Comparison of ENCODE assay signal across 8 mouse cellular contexts in the genomic region with DNA sequence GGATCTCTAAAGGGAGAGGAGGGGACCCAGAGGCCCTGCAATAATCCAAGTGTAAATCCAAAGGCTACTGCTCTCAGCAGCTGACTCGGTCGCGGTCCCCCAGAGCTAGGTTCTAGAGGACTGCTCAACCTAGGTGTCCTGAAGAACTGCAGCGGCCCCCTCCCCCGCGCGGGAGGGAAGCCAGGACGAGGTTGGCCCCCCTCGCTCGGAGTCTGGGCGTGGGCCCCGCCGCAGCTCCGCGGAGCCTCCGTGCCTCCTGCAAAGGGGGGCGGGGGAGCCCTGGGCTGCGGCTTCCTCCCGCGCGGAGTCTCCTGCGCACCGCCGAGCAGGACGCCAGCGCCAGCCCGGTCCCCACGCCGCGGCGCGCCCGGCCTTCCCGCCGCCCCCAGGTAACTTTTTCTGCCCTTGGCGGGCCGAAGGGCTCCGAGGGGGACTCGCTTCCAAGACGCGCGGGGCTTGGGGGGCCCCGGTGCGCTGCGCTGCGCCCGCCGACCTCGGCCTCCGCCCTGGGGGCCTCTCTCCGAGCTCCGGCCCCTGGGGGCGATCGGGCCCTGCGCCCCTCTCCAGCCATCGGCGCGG.
A peak's percentile ranks its signal among the peaks of the same experiment; 100 is the strongest.
DNase-seq lines count a peak whose midpoint lies in the region; ATAC-seq and TF ChIP-seq lines count a peak whose summit lies in the region.

No protein-coding gene starts in this region.

- WGBS in forebrain, embryonic 10.5 days = under 1% methylated on average over 51 of the region's 58 CpGs
- under 1% methylated on average over 43 of the region's 58 CpGs for WGBS in heart, embryonic 16.5 days

- peak; percentile 84 for ATAC-seq in heart, embryonic 16.5 days (replicated peaks; ENCODE audit: extremely low read depth, insufficient read depth, low FRiP score)

- no peak for TF ChIP-seq CTCF in ES-Bruce4 (IDR thresholded peaks at IDR 0.05; ENCODE audit: low read depth, low read length)

- H3K9ac ChIP-seq in ES-Bruce4 (ENCODE audit: low read depth, poor library complexity, severe bottlenecking) = peak overlapping the region; percentile 96
- peak overlapping the region; percentile 88 for H3K9ac ChIP-seq in heart, embryonic 16.5 days (ENCODE audit: low read length)

- no peaks in the 10 kb centered on the region for H3K36me3 ChIP-seq in ES-Bruce4 (ENCODE audit: control insufficient read depth, insufficient read depth, low read length, poor library complexity, severe bottlenecking)
- no peaks in the 10 kb centered on the region for H3K36me3 ChIP-seq in forebrain, embryonic 10.5 days (replicated peaks)
- H3K36me3 ChIP-seq in heart, embryonic 16.5 days (ENCODE audit: control insufficient read depth, insufficient read depth) = no peaks in the 10 kb centered on the region

- H3K4me1 ChIP-seq in ES-Bruce4 (ENCODE audit: control insufficient read depth, insufficient read depth, low read length) = no peaks in the 10 kb centered on the region
- H3K4me1 ChIP-seq in forebrain, embryonic 10.5 days = peaks cover 34% of the 10 kb centered on the region
- H3K4me1 ChIP-seq in heart, embryonic 16.5 days (ENCODE audit: control insufficient read depth, insufficient read depth, low read length) = peaks cover 20% of the 10 kb centered on the region

- peak; percentile 33 to 62 for DNase-seq in adrenal gland, postnatal 36 days
- peak; percentile 61 for DNase-seq in forebrain, embryonic 10.5 days (ENCODE audit: extremely low spot score, low spot score)
- peak; percentile 57 to 63 for DNase-seq in layer of hippocampus, postnatal 10 days (ENCODE audit: low spot score in 2 of 2)
- peak; percentile 36 for DNase-seq in lung, postnatal 10 days
- peak; percentile 61 to 69 for DNase-seq in right cerebral cortex, adult 2 months (ENCODE audit: low spot score in 2 of 2)
- no peak for DNase-seq in spleen, postnatal 4 days (ENCODE audit: low spot score in 2 of 2)

- no peak for TF ChIP-seq POLR2A in ES-Bruce4 (IDR thresholded peaks at IDR 0.05; ENCODE audit: insufficient read depth, low read length)

- H3K4me2 ChIP-seq in heart, embryonic 16.5 days (ENCODE audit: low read depth, low read length) = peak overlapping the region; percentile 74

- peaks cover 5% of the 10 kb centered on the region for H3K27me3 ChIP-seq in ES-Bruce4 (ENCODE audit: control insufficient read depth, insufficient read depth, low read length, poor library complexity, severe bottlenecking)
- peaks cover 33% of the 10 kb centered on the region for H3K27me3 ChIP-seq in forebrain, embryonic 10.5 days (ENCODE audit: poor library complexity, severe bottlenecking)
- H3K27me3 ChIP-seq in heart, embryonic 16.5 days (ENCODE audit: control insufficient read depth, insufficient read depth, low read length) = no peaks in the 10 kb centered on the region

- H3K9me3 ChIP-seq in ES-Bruce4 (replicated peaks; ENCODE audit: control insufficient read depth, insufficient read depth, low read length, poor library complexity, severe bottlenecking) = no peaks in the 10 kb centered on the region
- H3K9me3 ChIP-seq in forebrain, embryonic 10.5 days = no peaks in the 10 kb centered on the region
- no peaks in the 10 kb centered on the region for H3K9me3 ChIP-seq in heart, embryonic 16.5 days (replicated peaks; ENCODE audit: control insufficient read depth, low read length)

- H3K27ac ChIP-seq in ES-Bruce4 (ENCODE audit: insufficient read depth, low read length) = no peak overlapping the region
- H3K27ac ChIP-seq in forebrain, embryonic 10.5 days = peak overlapping the region; percentile 95
- H3K27ac ChIP-seq in heart, embryonic 16.5 days (ENCODE audit: low read length) = peak overlapping the region; percentile 86

- H3K4me3 ChIP-seq in ES-Bruce4 (ENCODE audit: low read depth, low read length) = peak overlapping the region; percentile 64
- H3K4me3 ChIP-seq in forebrain, embryonic 10.5 days = peak overlapping the region; percentile 90
- peak overlapping the region; percentile 62 for H3K4me3 ChIP-seq in heart, embryonic 16.5 days (ENCODE audit: low read length)

- TF ChIP-seq EP300 in ES-Bruce4 (IDR thresholded peaks at IDR 0.05; ENCODE audit: insufficient read depth, low read depth, low read length) = no peak

Comparison
In these comparisons a context has a peak if more than half of its experiments do, and no peak if none do; other contexts are left out.
1. DNase-seq: peak in adrenal gland, postnatal 36 days (2 of 2), forebrain, embryonic 10.5 days (single experiment), layer of hippocampus, postnatal 10 days (2 of 2), lung, postnatal 10 days (single experiment) and right cerebral cortex, adult 2 months (2 of 2); none in spleen, postnatal 4 days (0 of 2).
2. Peak in every context shown above with its lines, with median percentiles within 50 percentile points of each other: H3K4me3 ChIP-seq.